Mouse (Mus musculus) leukemia stem cell, adult 10-12 weeks (primary cell): ENCODE data around the gene Col17a1. TPM values are rescaled to one million over a fixed set of nuclear protein-coding genes. Genes with fewer than 3 reads are reported as not detected.

Source experiments
- polyA plus RNA-seq: library from polyadenylated mRNA; stranded (reverse); fragments of >175 nt; gene quantifications from 2 replicates; pipeline ENCODE4 v1.2.3, GENCODE M21; 2012; ENCODE audit warnings: low replicate concordance

The Col17a1 gene
- 1.3 and 2.4 TPM in 2 replicates for polyA plus RNA-seq

GRCm38 (mm10) chr19:47691994-47692393, at the start of gene Col17a1:
Gene Col17a1, minus strand, starts transcription at chr19:47692094.

GRCm38 (mm10) chr19:47731071-47731881, 39.4 kb upstream of the Col17a1 start, which contains the start of gene Sfr1:
Gene Sfr1, plus strand, starts transcription at chr19:47731682.

Other genes with a start within 250 kb of the Col17a1 start
- 5.0 and 10.4 TPM in 2 replicates for gene Sh3pxd2a, start 227.7 kb downstream of the Col17a1 start, polyA plus RNA-seq
- 1.9 and 7.0 TPM in 2 replicates for gene Stn1, start 154.6 kb downstream of the Col17a1 start, polyA plus RNA-seq
- gene Slk, start 112.4 kb downstream of the Col17a1 start, polyA plus RNA-seq = 9.9 and 11.1 TPM in 2 replicates
- gene Sfr1, start 39.6 kb upstream of the Col17a1 start, polyA plus RNA-seq = 3.3 and 7.7 TPM in 2 replicates
- 51.3 and 157 TPM in 2 replicates for gene Gsto1, start 162.9 kb upstream of the Col17a1 start, polyA plus RNA-seq
- gene Gsto2, start 173.4 kb upstream of the Col17a1 start, polyA plus RNA-seq = not detected in 2 replicates
- not detected in 2 replicates for gene Cfap43, start 227.2 kb upstream of the Col17a1 start, polyA plus RNA-seq
- gene Itprip, start 227.2 kb upstream of the Col17a1 start, polyA plus RNA-seq = 5.2 and 7.5 TPM in 2 replicates
- not detected in 2 replicates for gene Cfap58, start 245.6 kb upstream of the Col17a1 start, polyA plus RNA-seq